Mouse (Mus musculus) embryonic stem cell, embryonic (primary cell): ENCODE results near the gene Syt12.

Experiments used
- CTCF ChIA-PET, 4 experiments: fragments of 300-600 bp in 2 of 4; fragments of 350-600 bp in 2 of 4; sonication (Branson Sonifier 250); formaldehyde crosslinking; loops; one replicate each; lab custom pipeline; 2022; ENCODE audit warnings: inconsistent platforms in 2 of 4; lab: Charles Lee
- POLR2A ChIA-PET, 4 experiments: fragments of 300-600 bp in 2 of 4; fragments of 350-600 bp in 2 of 4; sonication (Branson Sonifier 250); formaldehyde crosslinking; loops; one replicate each; lab custom pipeline; 2022; ENCODE audit warnings: antibody characterized with exemption in 4 of 4, inconsistent platforms in 1 of 4; lab: Charles Lee

The Syt12 gene

DNA sequence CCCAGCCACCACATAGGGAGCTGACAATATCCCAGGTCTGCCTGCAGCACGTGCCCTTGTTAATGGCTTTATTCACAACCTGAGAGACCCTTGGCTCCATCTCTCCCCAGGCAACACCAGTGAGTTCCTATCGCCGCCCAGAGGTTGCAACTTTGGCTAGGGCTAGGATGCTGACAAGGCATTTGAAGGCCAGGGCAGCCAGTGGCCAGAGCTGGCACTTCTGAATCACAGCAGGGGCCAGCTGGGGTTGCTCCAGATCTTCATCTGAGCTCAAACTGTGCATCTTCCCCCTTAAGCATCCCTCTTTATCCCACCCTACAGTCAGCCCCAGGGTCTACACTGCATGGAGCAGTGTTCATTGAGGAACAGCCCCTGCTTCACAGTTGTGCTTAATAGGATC is 2.5 kb downstream of the Syt12 start:
- ChIA-PET POLR2A (interaction anchor here in 2 of 4 experiments (0.6 to 2.7 kb wide), 4 partner anchors 9 to 1337 kb away, joined by 3 to 7 read pairs (median 4); no protein-coding TSS in a partner anchor), CTCF (interaction anchor here in 2 of 4 experiments (0.6 to 0.8 kb wide), 2 partner anchors 19 to 68 kb away, joined by 4 to 7 read pairs; no protein-coding TSS in a partner anchor)

DNA sequence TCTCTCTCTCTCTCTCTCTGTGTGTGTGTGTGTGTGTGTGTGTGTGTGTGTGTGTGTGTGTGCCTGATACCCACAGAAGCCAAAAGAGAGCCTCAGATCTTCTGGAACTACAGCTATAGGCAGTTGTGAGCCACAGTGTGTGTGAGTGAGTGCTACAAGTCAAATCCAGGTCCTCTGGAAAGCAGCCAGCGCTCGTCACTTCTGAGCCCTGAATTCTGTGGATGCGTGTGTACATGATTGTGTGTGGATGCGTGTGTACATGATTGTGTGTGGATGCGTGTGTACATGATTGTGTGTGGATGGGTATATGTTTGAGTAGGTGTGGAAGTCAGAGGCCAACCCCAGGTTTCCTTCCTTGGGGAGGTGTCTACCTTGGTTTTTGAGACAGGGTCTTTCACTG is 3.7 kb downstream of the Syt12 start:
- ChIA-PET POLR2A (interaction anchor here in 1 of 4 experiments (0.6 kb wide), 1 partner anchor 151 kb away, joined by 6 read pairs; no protein-coding TSS in a partner anchor), CTCF (interaction anchor here in 1 of 4 experiments (0.6 to 0.7 kb wide), 2 partner anchors 19 to 77 kb away, joined by 3 to 6 read pairs; no protein-coding TSS in a partner anchor)

DNA sequence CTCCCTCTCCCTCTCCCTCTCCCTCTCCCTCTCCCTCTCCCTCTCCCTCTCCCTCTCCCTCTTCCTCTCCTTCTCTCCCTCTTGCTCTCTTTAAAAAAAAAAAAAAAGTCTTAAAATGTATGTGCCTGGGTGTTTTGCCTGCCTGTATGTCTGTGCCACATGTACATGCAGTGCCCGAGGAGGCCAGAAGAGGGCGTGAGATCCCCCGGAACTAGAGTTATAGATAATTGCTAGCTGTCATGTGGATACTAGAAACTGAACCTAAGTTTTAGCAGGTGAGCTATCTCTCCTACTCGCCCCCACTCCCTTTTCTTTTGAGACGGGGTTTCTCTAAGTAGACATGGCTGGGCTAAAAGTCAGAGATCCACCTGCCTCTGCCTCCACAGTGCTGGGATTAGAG is 8.9 kb downstream of the Syt12 start:
- CTCF ChIA-PET, result interaction anchor here (0.6 to 1.7 kb wide), 22 partner anchors 10 to 518 kb away, joined by 3 to 12 read pairs (median 4); partner anchors contain the start of gene Rbm4b (in 1 of the 4)
- POLR2A ChIA-PET, result interaction anchor here in 2 of 4 experiments (0.7 to 1.1 kb wide), 4 partner anchors 27 to 147 kb away, joined by 3 to 5 read pairs (median 4); partner anchors contain the start of gene Pcx (in 1 of the 2)

DNA sequence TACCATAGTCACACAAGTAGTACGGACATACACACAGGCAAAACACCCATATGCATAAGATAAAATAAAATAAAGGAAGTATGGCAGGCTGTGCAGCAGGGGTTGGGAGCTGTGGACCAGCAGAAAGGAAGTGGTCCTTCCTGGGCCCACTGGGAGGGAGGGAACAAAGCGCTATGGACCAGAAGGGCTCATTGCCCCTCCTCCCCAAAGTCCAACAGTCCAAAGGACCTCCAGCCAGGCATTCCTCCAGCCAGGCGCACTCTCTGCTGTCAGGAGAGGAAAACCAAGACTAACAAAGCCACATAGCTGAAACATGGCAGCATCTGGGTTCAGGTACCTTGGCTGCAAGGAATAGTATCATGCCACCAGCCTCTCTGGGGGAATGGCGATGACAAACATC is 12.6 kb downstream of the Syt12 start:
- POLR2A ChIA-PET, result interaction anchor here in 2 of 4 experiments (1.2 to 2.4 kb wide), 3 partner anchors 9 to 12 kb away, joined by 3 to 7 read pairs (median 7); no protein-coding TSS in a partner anchor
- CTCF ChIA-PET, result interaction anchor here in 3 of 4 experiments (0.6 to 1.6 kb wide), 8 partner anchors 8 to 33 kb away, joined by 3 to 9 read pairs (median 3); no protein-coding TSS in a partner anchor

DNA sequence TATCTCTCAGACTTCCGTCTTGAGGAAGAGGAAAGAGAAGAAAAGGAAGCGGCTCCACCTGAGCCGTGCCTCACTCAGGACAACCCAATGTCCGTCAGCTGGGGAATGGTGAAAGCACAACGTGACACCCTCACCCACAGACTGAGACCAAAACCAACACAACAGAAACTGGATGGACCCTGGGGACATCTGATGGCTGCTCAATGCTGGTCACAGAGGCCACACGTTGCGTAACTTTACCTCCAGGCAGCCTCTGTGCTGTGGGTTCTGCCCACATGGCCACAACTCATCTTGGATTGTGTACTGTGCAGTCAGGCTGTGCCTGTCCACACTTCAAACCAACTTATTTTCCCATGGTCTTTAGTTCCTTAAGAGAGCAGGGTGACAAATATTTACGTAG is 15.3 kb downstream of the Syt12 start:
- ChIA-PET POLR2A (interaction anchor here in 2 of 4 experiments (0.7 to 1.3 kb wide), 3 partner anchors 9 to 111 kb away, joined by 3 read pairs; no protein-coding TSS in a partner anchor), CTCF (interaction anchor here in 1 of 4 experiments (0.7 kb wide), 1 partner anchor 16 kb away, joined by 4 read pairs; no protein-coding TSS in a partner anchor)

DNA sequence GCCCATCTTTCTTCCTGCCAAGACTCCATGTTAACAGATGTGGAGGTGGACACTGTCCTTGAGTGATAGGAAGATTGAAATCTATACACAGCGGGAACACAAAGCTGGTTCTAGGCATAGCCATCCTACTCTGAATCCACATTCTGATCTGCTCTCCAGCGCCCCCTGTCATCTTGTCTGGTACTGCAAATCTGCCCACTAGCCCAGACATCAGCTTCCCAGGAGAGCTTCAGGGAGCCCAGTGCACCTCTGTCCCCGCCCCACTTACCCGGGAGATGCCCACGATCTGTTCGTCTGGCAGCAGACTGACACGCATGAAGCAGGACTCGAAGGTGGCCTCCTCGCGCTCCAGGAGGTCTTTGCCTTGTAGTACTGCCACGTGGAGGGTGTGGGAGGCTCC is 21.0 kb downstream of the Syt12 start:
- ChIA-PET CTCF (interaction anchor here (0.5 to 7.3 kb wide), 72 partner anchors 8 to 1397 kb away, joined by 3 to 69 read pairs (median 4); partner anchors contain the start of genes Rhod (in 2 of the 4), AC109138.7 (in 1 of the 4), Cdk2ap2 (in 1 of the 4) and Clcf1 (in 1 of the 4)), POLR2A (interaction anchor here (0.6 to 6.2 kb wide), 18 partner anchors 9 to 299 kb away, joined by 3 to 42 read pairs (median 4); partner anchors contain the start of genes Pcx (in 2 of the 4) and Rhod (in 1 of the 4))

DNA sequence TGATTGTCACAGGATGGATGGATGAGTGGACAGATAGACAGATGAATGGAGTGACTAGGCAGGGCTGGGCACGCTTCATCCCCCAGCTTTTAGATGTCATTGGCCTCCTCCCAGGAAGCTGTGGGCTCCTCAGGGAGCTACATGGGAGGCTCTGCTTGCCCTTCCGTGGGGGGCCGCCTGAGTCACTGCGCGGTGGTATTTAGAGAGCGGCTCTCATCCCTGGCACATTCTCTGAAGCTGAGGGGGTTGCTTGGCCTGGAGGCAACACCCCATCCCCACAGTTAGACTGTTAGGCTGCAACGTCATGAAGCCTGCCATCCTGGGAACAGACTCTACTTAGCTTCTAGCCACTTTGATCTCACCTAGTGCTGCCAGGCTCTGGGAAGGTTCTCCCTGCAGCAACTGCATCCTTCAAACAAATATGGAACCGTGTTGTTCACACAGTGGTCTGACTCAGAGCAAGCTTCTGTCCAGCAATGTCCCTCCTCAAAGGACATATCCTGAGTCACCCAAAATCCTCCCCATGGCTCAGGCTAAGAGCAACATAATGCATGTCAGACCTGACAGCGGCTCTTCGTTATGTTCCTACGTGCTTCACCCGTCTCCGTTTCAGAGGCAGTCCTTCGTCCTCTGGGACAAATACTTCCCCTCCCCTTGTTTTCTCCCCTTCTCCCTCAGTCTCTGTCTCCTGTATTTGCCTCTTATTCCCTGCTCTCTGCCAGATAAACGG is 22.0 kb downstream of the Syt12 start:
- CTCF ChIA-PET, result interaction anchor here (0.5 to 7.3 kb wide), 30 partner anchors 9 to 663 kb away, joined by 3 to 69 read pairs (median 4); partner anchors contain the start of genes Rhod (in 2 of the 4), AC109138.7 (in 1 of the 4), Clcf1 (in 1 of the 4) and Klc2 (in 1 of the 4)

DNA sequence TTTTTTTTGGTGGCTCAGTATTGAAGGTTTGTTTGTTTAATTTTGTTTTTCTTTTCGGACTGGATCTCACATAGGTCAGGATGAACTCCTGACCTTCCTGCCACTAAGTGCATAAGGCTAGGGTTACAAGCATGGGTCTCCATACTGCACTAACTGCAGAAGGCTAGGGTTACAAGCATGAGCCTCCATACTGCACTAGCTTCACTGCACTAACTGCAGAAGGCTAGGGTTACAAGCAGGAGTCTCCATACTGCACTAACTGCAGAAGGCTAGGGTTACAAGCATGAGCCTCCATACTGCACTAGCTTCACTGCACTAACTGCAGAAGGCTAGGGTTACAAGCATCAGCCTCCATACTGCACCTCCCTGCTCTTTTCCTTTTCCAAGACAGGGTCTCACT is 23.2 kb downstream of the Syt12 start:
- ChIA-PET CTCF (interaction anchor here in 2 of 4 experiments (0.8 to 7.3 kb wide), 4 partner anchors 12 to 37 kb away, joined by 4 to 69 read pairs (median 52); partner anchors contain the start of gene Rhod (in 2 of the 2)), POLR2A (interaction anchor here in 1 of 4 experiments (6.2 kb wide), 1 partner anchor 14 kb away, joined by 42 read pairs; the partner anchor contains the start of gene Rhod)

More for the DNA sequence above, 22.0 kb downstream of the Syt12 start:
- POLR2A ChIA-PET, result interaction anchor here in 3 of 4 experiments (0.6 to 6.2 kb wide), 13 partner anchors 10 to 338 kb away, joined by 3 to 42 read pairs (median 4); partner anchors contain the start of genes Pcx (in 1 of the 3) and Rhod (in 1 of the 3)

DNA sequence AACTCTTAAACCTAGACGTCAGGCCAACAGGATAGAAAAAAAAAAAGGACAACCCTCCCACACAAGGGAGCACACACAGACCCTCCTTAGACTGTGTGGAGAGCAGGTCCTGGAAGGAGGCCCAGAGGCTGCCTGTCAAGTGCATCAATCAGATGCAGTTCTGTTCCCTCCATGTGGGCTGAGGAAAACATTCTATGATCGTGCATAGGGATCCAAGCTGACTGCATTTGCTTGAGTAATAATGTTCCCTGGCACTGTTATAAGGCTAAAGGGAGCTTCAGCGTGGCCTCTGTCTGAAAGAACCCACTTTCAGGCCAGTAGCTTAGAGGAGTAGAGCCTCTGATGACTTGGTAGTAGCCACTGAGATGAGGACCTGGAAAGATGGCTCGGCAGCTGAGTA is 24.7 kb downstream of the Syt12 start:
- CTCF ChIA-PET, result interaction anchor here (0.5 to 7.3 kb wide), 13 partner anchors 9 to 174 kb away, joined by 3 to 69 read pairs (median 4); partner anchors contain the start of gene Rhod (in 2 of the 4)
- POLR2A ChIA-PET, result interaction anchor here in 2 of 4 experiments (0.6 to 6.2 kb wide), 8 partner anchors 13 to 355 kb away, joined by 3 to 42 read pairs (median 4); partner anchors contain the start of genes Rhod (in 2 of the 2), Cdk2ap2 (in 1 of the 2) and Pcx (in 1 of the 2)

DNA sequence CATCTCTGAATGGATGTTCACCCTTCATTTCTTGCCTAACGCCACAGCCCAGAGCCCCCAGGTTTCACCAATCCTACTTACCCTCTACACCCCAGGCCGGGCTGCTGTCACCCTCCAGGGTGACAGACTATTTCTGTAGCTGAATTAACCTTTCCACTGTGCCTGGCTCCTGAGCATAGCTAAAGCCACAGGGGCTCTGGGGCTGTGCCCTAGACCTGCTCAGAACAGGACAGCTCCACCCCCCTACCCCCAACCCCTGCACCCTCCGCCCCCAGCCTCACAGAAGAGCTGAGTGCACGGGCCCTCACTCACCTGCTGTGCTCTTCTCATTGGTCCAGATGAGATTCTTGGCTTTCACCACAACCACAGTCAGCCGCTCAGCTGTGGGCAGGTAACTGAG is 25.3 kb downstream of the Syt12 start:
- ChIA-PET POLR2A (interaction anchor here in 2 of 4 experiments (0.6 to 6.2 kb wide), 9 partner anchors 12 to 355 kb away, joined by 3 to 42 read pairs (median 5); partner anchors contain the start of genes Rhod (in 2 of the 2), Cdk2ap2 (in 1 of the 2) and Pcx (in 1 of the 2)), CTCF (interaction anchor here (0.5 to 7.3 kb wide), 11 partner anchors 9 to 175 kb away, joined by 3 to 69 read pairs (median 5); partner anchors contain the start of gene Rhod (in 2 of the 4))

DNA sequence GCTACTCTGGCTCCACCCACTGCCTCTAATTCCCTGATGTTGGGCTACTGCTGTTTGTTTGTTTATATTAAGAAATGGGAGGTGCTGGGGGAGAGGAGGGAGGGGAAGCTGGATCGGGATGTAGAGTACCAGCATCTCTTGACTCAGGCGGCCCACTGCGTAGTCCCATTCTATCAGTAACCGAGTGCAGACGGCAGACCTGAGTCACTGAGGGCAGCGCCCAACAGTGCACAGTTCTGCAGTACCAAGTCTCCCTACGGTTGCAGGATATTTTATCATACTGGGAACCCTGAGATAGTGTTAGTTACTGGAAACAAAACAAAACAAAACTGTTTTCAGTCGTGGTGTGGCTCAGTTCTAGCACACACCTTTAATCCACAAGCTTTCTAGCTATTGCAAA is 26.1 kb downstream of the Syt12 start:
- ChIA-PET CTCF (interaction anchor here in 3 of 4 experiments (0.5 to 7.3 kb wide), 4 partner anchors 9 to 638 kb away, joined by 4 to 69 read pairs (median 23); partner anchors contain the start of gene Rhod (in 2 of the 3)), POLR2A (interaction anchor here in 2 of 4 experiments (0.7 to 3.2 kb wide), 3 partner anchors 11 to 24 kb away, joined by 4 to 21 read pairs (median 5); partner anchors contain the start of gene Rhod (in 2 of the 2))

DNA sequence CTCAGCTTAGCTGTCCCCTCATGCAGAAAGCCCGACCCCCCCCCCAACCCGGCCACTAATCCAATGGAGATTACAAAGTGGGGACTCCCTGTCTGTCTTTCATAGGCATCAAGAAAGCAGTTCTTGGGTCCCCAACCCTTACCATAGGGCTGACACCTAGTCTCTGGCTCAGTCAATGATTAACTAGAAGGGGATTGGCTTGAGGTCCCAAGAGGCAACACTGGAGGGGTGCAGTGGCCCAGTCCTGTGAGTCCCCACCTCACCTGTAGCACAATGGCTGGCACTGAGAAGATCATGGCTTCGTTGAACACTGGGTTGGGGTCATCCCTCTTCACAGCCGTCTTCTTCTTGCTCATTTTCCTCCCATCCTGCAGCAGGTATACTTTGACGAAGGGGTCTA is 26.6 kb downstream of the Syt12 start:
- POLR2A ChIA-PET, result interaction anchor here in 1 of 4 experiments (3.2 kb wide), 1 partner anchor 11 kb away, joined by 21 read pairs; the partner anchor contains the start of gene Rhod
- CTCF ChIA-PET, result interaction anchor here in 2 of 4 experiments (0.5 to 7.3 kb wide), 3 partner anchors 9 to 638 kb away, joined by 4 to 69 read pairs (median 39); partner anchors contain the start of gene Rhod (in 2 of the 2)

DNA sequence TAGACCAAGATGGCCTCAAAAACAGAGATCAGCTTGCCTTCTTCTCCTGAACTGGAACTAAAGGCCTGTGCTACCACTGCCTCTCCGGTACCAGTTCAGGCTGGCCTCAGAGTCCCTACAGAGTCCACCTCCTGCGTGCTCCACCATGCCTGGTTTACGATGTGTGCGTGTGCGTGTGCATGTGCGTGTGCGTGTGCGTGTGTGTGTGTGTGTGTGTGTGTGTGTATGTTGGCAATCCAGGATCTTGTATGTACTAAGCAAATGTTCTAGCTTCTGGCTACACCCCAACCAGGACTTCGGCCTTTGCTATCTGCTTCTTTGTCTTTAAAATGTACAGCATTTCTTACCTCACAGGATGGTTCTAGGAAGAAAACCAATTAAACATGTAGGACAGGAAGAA is 28.0 kb downstream of the Syt12 start:
- CTCF ChIA-PET, result interaction anchor here in 2 of 4 experiments (0.6 to 1.8 kb wide), 3 partner anchors 9 to 591 kb away, joined by 4 to 11 read pairs (median 6); partner anchors contain the start of gene 2010003K11Rik (in 1 of the 2)
- POLR2A ChIA-PET, result interaction anchor here in 1 of 4 experiments (3.2 kb wide), 1 partner anchor 9 kb away, joined by 21 read pairs; the partner anchor contains the start of gene Rhod

DNA sequence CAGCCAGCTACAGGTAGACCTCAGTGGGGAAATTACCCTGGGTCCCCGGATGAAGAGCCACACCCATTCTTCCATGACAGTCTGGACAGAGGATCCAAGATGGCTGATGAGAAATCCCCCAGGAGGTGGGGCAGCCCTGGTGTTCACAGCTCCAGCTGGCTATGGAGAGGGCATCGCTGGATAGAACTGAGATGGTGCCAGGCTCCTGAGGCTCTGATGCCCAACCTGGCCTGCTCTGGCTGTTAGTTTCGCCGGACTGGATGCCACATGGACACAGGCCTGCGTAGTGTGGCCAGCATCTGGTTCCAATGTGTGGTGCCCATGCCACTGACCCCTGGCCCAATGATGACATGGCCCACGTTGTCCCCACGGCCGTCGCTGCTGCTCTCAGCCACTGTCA is 29.8 kb downstream of the Syt12 start:
- ChIA-PET CTCF (interaction anchor here in 2 of 4 experiments (0.7 to 1.4 kb wide), 2 partner anchors 9 kb away, joined by 3 to 5 read pairs; no protein-coding TSS in a partner anchor), POLR2A (interaction anchor here in 1 of 4 experiments (1.1 kb wide), 1 partner anchor 8 kb away, joined by 5 read pairs; the partner anchor contains the start of gene Rhod)

DNA sequence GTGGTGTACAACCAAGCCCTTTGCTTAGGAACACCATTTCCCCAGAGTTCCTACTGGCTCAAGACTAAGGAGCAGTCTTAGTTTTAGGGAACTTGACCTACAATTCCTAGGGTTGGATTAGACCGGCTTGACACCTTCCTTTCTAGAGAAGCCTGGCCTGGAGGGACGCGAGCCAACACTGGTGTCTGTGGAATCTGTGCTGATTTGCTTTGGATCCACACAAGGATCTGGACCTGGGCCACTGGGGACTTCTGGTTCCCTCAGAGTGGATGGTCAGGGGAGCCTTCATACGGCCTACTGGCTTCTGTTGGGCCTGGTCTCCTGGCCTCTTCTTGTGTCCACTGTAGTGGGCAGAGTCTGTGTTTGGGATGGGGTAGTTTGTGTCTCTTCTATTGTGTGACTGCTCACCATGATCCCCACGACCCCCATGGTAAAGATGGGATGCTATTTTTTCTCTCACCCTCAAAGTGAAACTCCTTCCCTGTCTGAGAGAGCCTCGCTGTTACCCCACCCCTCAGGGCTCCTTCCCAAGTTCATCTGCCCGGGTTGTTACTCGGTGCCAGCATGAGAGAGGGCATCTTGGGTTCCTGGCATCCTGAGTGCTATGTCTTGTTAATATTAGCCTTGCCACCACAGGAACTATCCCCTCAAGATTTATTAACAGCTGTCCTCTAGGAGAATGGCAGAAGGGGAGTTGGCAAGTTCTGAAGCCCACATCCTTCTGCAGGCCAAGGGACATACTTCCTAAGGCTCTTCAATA is 30.4 kb downstream of the Syt12 start:
- ChIA-PET POLR2A (interaction anchor here in 1 of 4 experiments (1.1 kb wide), 1 partner anchor 8 kb away, joined by 5 read pairs; the partner anchor contains the start of gene Rhod), CTCF (interaction anchor here in 3 of 4 experiments (0.5 to 2.5 kb wide), 4 partner anchors 9 to 803 kb away, joined by 3 to 15 read pairs (median 4); no protein-coding TSS in a partner anchor)

DNA sequence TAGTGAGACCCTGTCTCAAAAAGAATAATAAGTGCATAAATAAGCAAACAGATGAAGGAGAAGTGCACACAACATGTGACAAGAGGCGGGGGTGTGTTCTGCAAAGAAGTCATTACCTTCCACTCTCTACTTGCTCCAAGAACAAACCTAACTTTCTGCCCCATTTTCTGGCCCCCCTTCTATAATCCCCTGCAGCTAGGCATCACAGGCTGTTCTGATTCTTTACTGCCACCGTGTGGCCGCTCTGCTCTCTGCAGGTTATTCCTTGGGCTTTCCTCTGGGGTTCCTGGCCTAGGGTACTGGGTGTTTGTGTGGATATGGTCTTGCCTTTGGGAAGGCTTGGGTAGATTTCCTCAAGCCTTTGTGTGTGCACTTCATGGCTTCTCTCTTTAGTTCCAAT is 34.8 kb downstream of the Syt12 start:
- POLR2A ChIA-PET, result interaction anchor here in 2 of 4 experiments (0.6 to 2.5 kb wide), 2 partner anchors 14 to 173 kb away, joined by 4 to 11 read pairs; partner anchors contain the start of gene Lrfn4 (in 1 of the 2)
- CTCF ChIA-PET, result interaction anchor here (0.6 to 7.7 kb wide), 20 partner anchors 10 to 353 kb away, joined by 3 to 69 read pairs (median 4); partner anchors contain the start of gene Ankrd13d (in 1 of the 4)
